Mouse (Mus musculus): ENCODE results near the gene Lhx2. TPM values are rescaled to one million over a fixed set of nuclear protein-coding genes. Genes with fewer than 3 reads are reported as not detected.

Lhx2 gene
- polyA plus RNA-seq, 1 experiment from 2014 or later, result 29.0 TPM

- Histone ChIP-seq H3K4me2 (ENCODE audit: low read depth, severe bottlenecking) (no peak overlapping the region), H3K27ac (replicated peaks; ENCODE audit: low read depth, low read length) (no peak overlapping the region), H3K36me3 (ENCODE audit: control insufficient read depth, insufficient read depth, low read length) (no peaks in the 10 kb centered on the region), H3K9ac (ENCODE audit: low read length) (no peak overlapping the region), H3K9me3 (ENCODE audit: control insufficient read depth, low read length) (no peaks in the 10 kb centered on the region), H3K4me1 (ENCODE audit: control insufficient read depth, insufficient read depth, low read length) (no peaks in the 10 kb centered on the region), H3K4me3 (ENCODE audit: low read depth, low read length) (no peak overlapping the region), H3K27me3 (ENCODE audit: control insufficient read depth, insufficient read depth, low read length) (no peaks in the 10 kb centered on the region)
- ATAC-seq (ENCODE audit: insufficient number of reproducible peaks, low FRiP score, low TSS enrichment, low read depth), result no peak
- DNase-seq (ENCODE audit: low spot score), result no peak
- WGBS, result 53% methylated on average over 4 of the region's 4 CpGs
Observed at GRCm38 (mm10) chr2:38320911-38321310, 18.2 kb upstream of the Lhx2 start.

- DNase-seq (ENCODE audit: low spot score) (no peak), ATAC-seq (ENCODE audit: insufficient number of reproducible peaks, low FRiP score, low TSS enrichment, low read depth) (no peak)
- Histone ChIP-seq H3K4me1 (ENCODE audit: control insufficient read depth, insufficient read depth, low read length) (no peaks in the 10 kb centered on the region), H3K27ac (replicated peaks; ENCODE audit: low read depth, low read length) (no peak overlapping the region), H3K9me3 (ENCODE audit: control insufficient read depth, low read length) (no peaks in the 10 kb centered on the region), H3K4me2 (ENCODE audit: low read depth, severe bottlenecking) (no peak overlapping the region), H3K36me3 (ENCODE audit: control insufficient read depth, insufficient read depth, low read length) (no peaks in the 10 kb centered on the region), H3K4me3 (ENCODE audit: low read depth, low read length) (no peak overlapping the region), H3K9ac (ENCODE audit: low read length) (no peak overlapping the region), H3K27me3 (ENCODE audit: control insufficient read depth, insufficient read depth, low read length) (no peaks in the 10 kb centered on the region)
- 57% methylated on average over 8 of the region's 8 CpGs for WGBS
Observed at GRCm38 (mm10) chr2:38323380-38323779, 15.7 kb upstream of the Lhx2 start.

GRCm38 (mm10) chr2:38326671-38327070 lies 12.4 kb upstream of the Lhx2 start:
- WGBS, result 74% methylated on average over 1 of the region's 1 CpGs
- Histone ChIP-seq H3K9ac (ENCODE audit: low read length) (no peak overlapping the region), H3K9me3 (ENCODE audit: control insufficient read depth, low read length) (no peaks in the 10 kb centered on the region), H3K4me3 (ENCODE audit: low read depth, low read length) (no peak overlapping the region), H3K36me3 (ENCODE audit: control insufficient read depth, insufficient read depth, low read length) (no peaks in the 10 kb centered on the region), H3K4me2 (ENCODE audit: low read depth, severe bottlenecking) (no peak overlapping the region), H3K27me3 (ENCODE audit: control insufficient read depth, insufficient read depth, low read length) (no peaks in the 10 kb centered on the region), H3K27ac (replicated peaks; ENCODE audit: low read depth, low read length) (no peak overlapping the region), H3K4me1 (ENCODE audit: control insufficient read depth, insufficient read depth, low read length) (no peaks in the 10 kb centered on the region)
- ATAC-seq (ENCODE audit: insufficient number of reproducible peaks, low FRiP score, low TSS enrichment, low read depth) (no peak), DNase-seq (ENCODE audit: low spot score) (no peak)

- H3K9ac ChIP-seq (ENCODE audit: low read length), result no peak overlapping the region
- ATAC-seq (ENCODE audit: insufficient number of reproducible peaks, low FRiP score, low TSS enrichment, low read depth) (no peak), DNase-seq (ENCODE audit: low spot score) (no peak)
- peaks cover 26% of the 10 kb centered on the region for H3K27me3 ChIP-seq (ENCODE audit: control insufficient read depth, insufficient read depth, low read length)
- no peak overlapping the region for H3K27ac ChIP-seq (replicated peaks; ENCODE audit: low read depth, low read length)
- no peaks in the 10 kb centered on the region for H3K9me3 ChIP-seq (ENCODE audit: control insufficient read depth, low read length)
- H3K36me3 ChIP-seq (ENCODE audit: control insufficient read depth, insufficient read depth, low read length), result no peaks in the 10 kb centered on the region
- 39% methylated on average over 7 of the region's 7 CpGs for WGBS
- H3K4me2 ChIP-seq (ENCODE audit: low read depth, severe bottlenecking), result no peak overlapping the region
- H3K4me1 ChIP-seq (ENCODE audit: control insufficient read depth, insufficient read depth, low read length), result peaks cover 7% of the 10 kb centered on the region; the same call in 1 of the 2 replicates
- H3K4me3 ChIP-seq (ENCODE audit: low read depth, low read length), result no peak overlapping the region
Observed at GRCm38 (mm10) chr2:38333586-38334119, 5.4 kb upstream of the Lhx2 start.

- no peak for ATAC-seq (ENCODE audit: insufficient number of reproducible peaks, low FRiP score, low TSS enrichment, low read depth)
- no peaks in the 10 kb centered on the region for H3K9me3 ChIP-seq (ENCODE audit: control insufficient read depth, low read length)
- H3K27ac ChIP-seq (replicated peaks; ENCODE audit: low read depth, low read length), result no peak overlapping the region
- no peaks in the 10 kb centered on the region for H3K36me3 ChIP-seq (ENCODE audit: control insufficient read depth, insufficient read depth, low read length)
- 1% methylated on average over 17 of the region's 17 CpGs for WGBS
- peak; percentile 74 for DNase-seq (ENCODE audit: low spot score)
- H3K4me2 ChIP-seq (ENCODE audit: low read depth, severe bottlenecking), result peak overlapping the region; percentile 39; the same call in 1 of the 2 replicates
- H3K9ac ChIP-seq (ENCODE audit: low read length), result no peak overlapping the region
- peaks cover 50% of the 10 kb centered on the region for H3K27me3 ChIP-seq (ENCODE audit: control insufficient read depth, insufficient read depth, low read length)
- H3K4me1 ChIP-seq (ENCODE audit: control insufficient read depth, insufficient read depth, low read length), result peaks cover 11% of the 10 kb centered on the region
- H3K4me3 ChIP-seq (ENCODE audit: low read depth, low read length), result no peak overlapping the region
Observed at GRCm38 (mm10) chr2:38336606-38337005, 2.5 kb upstream of the Lhx2 start.

- peak overlapping the region; percentile 39; the same call in 1 of the 2 replicates for H3K4me2 ChIP-seq (ENCODE audit: low read depth, severe bottlenecking)
- WGBS, result 4% methylated on average over 6 of the region's 6 CpGs
- H3K27ac ChIP-seq (replicated peaks; ENCODE audit: low read depth, low read length), result no peak overlapping the region
Observed at GRCm38 (mm10) chr2:38337091-38337640, 1.9 kb upstream of the Lhx2 start.

GRCm38 (mm10) chr2:38337681-38338080 lies 1.4 kb upstream of the Lhx2 start:
- 21% methylated on average over 5 of the region's 5 CpGs for WGBS
- no peak overlapping the region for H3K4me2 ChIP-seq (ENCODE audit: low read depth, severe bottlenecking)
- H3K27me3 ChIP-seq (ENCODE audit: control insufficient read depth, insufficient read depth, low read length), result peaks cover 56% of the 10 kb centered on the region
- no peaks in the 10 kb centered on the region for H3K36me3 ChIP-seq (ENCODE audit: control insufficient read depth, insufficient read depth, low read length)
- H3K4me1 ChIP-seq (ENCODE audit: control insufficient read depth, insufficient read depth, low read length), result peaks cover 11% of the 10 kb centered on the region
- no peak overlapping the region for H3K27ac ChIP-seq (replicated peaks; ENCODE audit: low read depth, low read length)
- H3K9me3 ChIP-seq (ENCODE audit: control insufficient read depth, low read length), result no peaks in the 10 kb centered on the region
- no peak overlapping the region for H3K4me3 ChIP-seq (ENCODE audit: low read depth, low read length)
- peak; percentile 27 for DNase-seq (ENCODE audit: low spot score)
- no peak overlapping the region for H3K9ac ChIP-seq (ENCODE audit: low read length)
- no peak for ATAC-seq (ENCODE audit: insufficient number of reproducible peaks, low FRiP score, low TSS enrichment, low read depth)

More at GRCm38 (mm10) chr2:38337091-38337640, 1.9 kb upstream of the Lhx2 start:
- Histone ChIP-seq H3K9me3 (ENCODE audit: control insufficient read depth, low read length) (no peaks in the 10 kb centered on the region), H3K4me1 (ENCODE audit: control insufficient read depth, insufficient read depth, low read length) (peaks cover 11% of the 10 kb centered on the region), H3K4me3 (ENCODE audit: low read depth, low read length) (no peak overlapping the region), H3K27me3 (ENCODE audit: control insufficient read depth, insufficient read depth, low read length) (peaks cover 52% of the 10 kb centered on the region), H3K9ac (ENCODE audit: low read length) (no peak overlapping the region), H3K36me3 (ENCODE audit: control insufficient read depth, insufficient read depth, low read length) (no peaks in the 10 kb centered on the region)
- ATAC-seq (ENCODE audit: insufficient number of reproducible peaks, low FRiP score, low TSS enrichment, low read depth) (no peak), DNase-seq (ENCODE audit: low spot score) (peak; percentile 45)

- Histone ChIP-seq H3K4me2 (ENCODE audit: low read depth, severe bottlenecking) (peak overlapping the region; percentile 99), H3K27ac (replicated peaks; ENCODE audit: low read depth, low read length) (no peak overlapping the region), H3K4me1 (ENCODE audit: control insufficient read depth, insufficient read depth, low read length) (peaks cover 11% of the 10 kb centered on the region), H3K36me3 (ENCODE audit: control insufficient read depth, insufficient read depth, low read length) (no peaks in the 10 kb centered on the region), H3K9me3 (ENCODE audit: control insufficient read depth, low read length) (no peaks in the 10 kb centered on the region), H3K27me3 (ENCODE audit: control insufficient read depth, insufficient read depth, low read length) (peaks cover 60% of the 10 kb centered on the region), H3K4me3 (ENCODE audit: low read depth, low read length) (no peak overlapping the region; the same call in 1 of the 2 replicates), H3K9ac (ENCODE audit: low read length) (no peak overlapping the region)
- no peak for ATAC-seq (ENCODE audit: insufficient number of reproducible peaks, low FRiP score, low TSS enrichment, low read depth)
- peak; percentile 33 for DNase-seq (ENCODE audit: low spot score)
- 2% methylated on average over 5 of the region's 5 CpGs for WGBS
Observed at GRCm38 (mm10) chr2:38338348-38338932, 641 bp upstream of the Lhx2 start.
